Mouse (Mus musculus) hindlimb bud, embryonic 11.5 days (tissue): ENCODE results near the gene Olfr557.

Experiments used
- DNase-seq: peaks from one replicate; pipeline ENCODE4 v3.0.0-alpha.2; 2012; ENCODE audit warnings: low read depth, low spot score; ENCODE audit errors: extremely low spot score

The Olfr557 gene

GRCm38 (mm10) chr7:102695358-102696125, at the start of gene Olfr557:
Gene Olfr557, plus strand, starts transcription at chr7:102695910.
- DNase-seq, result peak; percentile 18

GRCm38 (mm10) chr7:102658523-102658922, 37.2 kb upstream of the Olfr557 start, which contains the start of gene Olfr555:
Gene Olfr555, plus strand, starts transcription at chr7:102658823.
- no peak for DNase-seq

GRCm38 (mm10) chr7:102664599-102664998, 31.1 kb upstream of the Olfr557 start, which contains the start of gene Olfr556:
Gene Olfr556, plus strand, starts transcription at chr7:102664899.
- no peak for DNase-seq

GRCm38 (mm10) chr7:102665378-102665777, 30.3 kb upstream of the Olfr557 start:
- DNase-seq, result no peak

GRCm38 (mm10) chr7:102676225-102676624, 19.5 kb upstream of the Olfr557 start:
- DNase-seq, result no peak

- no peak for DNase-seq
Measured at GRCm38 (mm10) chr7:102681916-102682315, 13.8 kb upstream of the Olfr557 start.

GRCm38 (mm10) chr7:102686944-102687501, 8.7 kb upstream of the Olfr557 start, which contains the start of gene Trim68:
Gene Trim68, minus strand, starts transcription at chr7:102687327.
- peak; percentile 39 for DNase-seq

- no peak for DNase-seq
Measured at GRCm38 (mm10) chr7:102698461-102698860, 2.8 kb downstream of the Olfr557 start.

GRCm38 (mm10) chr7:102701915-102702314, 6.2 kb downstream of the Olfr557 start, which contains the start of gene Olfr558:
Gene Olfr558, plus strand, starts transcription at chr7:102702215.
- no peak for DNase-seq

- DNase-seq, result no peak
Measured at GRCm38 (mm10) chr7:102718970-102719369, 23.3 kb downstream of the Olfr557 start, which contains the start of gene Olfr33. Gene Olfr33, minus strand, starts transcription at chr7:102719070.

- DNase-seq, result no peak
Measured at GRCm38 (mm10) chr7:102727391-102727790, 31.7 kb downstream of the Olfr557 start, which contains the start of gene Olfr559. Gene Olfr559, minus strand, starts transcription at chr7:102727491.

- DNase-seq, result no peak
Measured at GRCm38 (mm10) chr7:102733793-102734192, 38.1 kb downstream of the Olfr557 start.

- DNase-seq, result no peak
Measured at GRCm38 (mm10) chr7:102737705-102738104, 42.0 kb downstream of the Olfr557 start.
